Mouse (Mus musculus) neutrophil, adult 5-6 weeks (primary cell): ENCODE measurements at regions not wholly inside any gene's neighbourhood (a gene's known extent, or its start where the extent isn't known, plus 50 kb on each side); places are given as distances from the start of the nearest gene placed in this dataset.

ENCODE experiments used
- ATAC-seq: fragments of 151-379, 151-347 bp; 2 replicates; pipeline ENCODE4 v1.8.0; 2017; ENCODE audit warnings: mild to moderate bottlenecking, moderate TSS enrichment; ENCODE audit not compliant: insufficient number of reproducible peaks, poor library complexity, low FRiP score, severe bottlenecking; ENCODE audit errors: extremely low read depth

GRCm38 (mm10) chr15:67345179-67346148 is 844.8 kb upstream of the Lrrc6 start:
- 0 out of 2 replicates have a peak, but pooled peaks have one; percentile 26 for ATAC-seq

GRCm38 (mm10) chr15:67342050-67342449 is 841.3 kb upstream of the Lrrc6 start:
- no peak for ATAC-seq

- ATAC-seq = no peak
These were observed 836.3 kb upstream of the Lrrc6 start for GRCm38 (mm10) chr15:67337040-67337395.

DNA sequence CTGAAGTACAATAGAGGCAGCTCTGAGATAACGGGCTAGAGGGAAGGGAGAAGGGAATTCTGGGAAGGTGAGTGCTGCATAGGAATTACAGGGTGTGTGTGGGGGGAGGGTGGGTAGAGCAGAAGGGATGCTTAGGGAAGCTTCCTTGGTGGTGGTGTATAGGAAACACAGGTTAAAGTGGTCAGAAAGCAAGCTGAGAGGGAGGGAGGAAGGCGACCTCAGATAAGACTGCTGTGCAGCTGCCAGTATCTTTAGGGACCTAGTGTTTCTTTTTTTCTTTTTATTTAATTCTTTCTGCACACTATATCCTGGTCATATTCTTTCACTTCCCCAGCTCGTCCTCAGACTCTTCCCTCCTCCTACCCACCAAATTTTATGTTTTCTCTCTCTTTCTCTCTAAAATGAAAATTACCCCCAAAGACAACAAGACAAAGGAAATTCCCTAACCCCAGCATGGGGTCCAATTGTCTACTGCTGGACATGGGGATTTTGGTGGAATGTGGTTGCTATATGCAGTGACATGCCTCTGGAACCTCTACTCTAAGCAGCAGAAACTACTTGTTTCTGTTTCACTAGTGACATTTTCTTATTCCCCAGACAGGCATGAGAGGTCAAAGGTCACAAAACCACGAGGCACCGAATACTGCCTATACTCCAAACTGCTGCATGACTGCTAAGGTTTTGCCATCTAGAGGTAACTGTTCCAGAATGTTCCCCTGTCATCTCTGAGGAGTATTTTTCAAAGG is 835.8 kb upstream of the Lrrc6 start:
- ATAC-seq = no peak

DNA sequence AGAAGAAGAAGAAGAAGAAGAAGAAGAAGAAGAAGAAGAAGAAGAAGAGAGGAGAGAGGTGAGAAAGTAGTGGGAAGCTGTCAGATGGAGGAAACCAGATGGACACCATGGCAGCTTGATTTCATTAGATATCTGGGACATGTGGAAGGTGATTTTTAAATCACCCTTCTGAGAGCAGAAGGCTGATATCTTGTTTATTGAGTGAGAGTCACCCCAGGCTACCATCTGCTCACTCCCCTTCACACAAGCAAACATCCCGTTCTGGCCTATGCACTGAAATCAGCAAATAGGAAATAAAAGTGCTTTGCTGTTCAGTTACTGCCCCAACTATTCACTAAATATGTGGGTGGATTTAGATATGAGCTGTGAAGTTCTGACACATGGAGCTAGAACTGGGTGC is 831.8 kb upstream of the Lrrc6 start:
- ATAC-seq = no peak

GRCm38 (mm10) chr15:67320292-67320691 is 819.6 kb upstream of the Lrrc6 start:
- no peak for ATAC-seq

DNA sequence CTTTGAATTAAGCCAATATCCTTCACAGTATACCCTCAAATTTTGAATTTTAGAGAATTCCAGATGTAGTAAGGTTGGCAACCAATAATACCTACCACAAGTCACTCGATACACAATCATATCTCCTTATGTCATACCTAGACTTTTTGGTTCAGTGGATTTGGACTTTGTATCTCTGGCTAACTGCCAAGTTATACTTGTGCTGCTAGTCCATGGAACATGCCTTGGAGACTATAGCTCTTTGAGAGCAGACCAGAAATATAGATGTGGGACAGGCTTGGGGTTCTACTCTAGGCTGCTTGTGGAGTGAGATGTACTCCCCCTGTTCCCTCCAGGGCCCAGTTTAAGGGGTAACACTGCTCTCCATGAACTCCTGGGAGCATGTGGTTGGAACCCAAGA is 814.5 kb upstream of the Lrrc6 start:
- ATAC-seq = no peak

- ATAC-seq = no peak
These were observed 812.9 kb upstream of the Lrrc6 start for GRCm38 (mm10) chr15:67313648-67314047.

DNA sequence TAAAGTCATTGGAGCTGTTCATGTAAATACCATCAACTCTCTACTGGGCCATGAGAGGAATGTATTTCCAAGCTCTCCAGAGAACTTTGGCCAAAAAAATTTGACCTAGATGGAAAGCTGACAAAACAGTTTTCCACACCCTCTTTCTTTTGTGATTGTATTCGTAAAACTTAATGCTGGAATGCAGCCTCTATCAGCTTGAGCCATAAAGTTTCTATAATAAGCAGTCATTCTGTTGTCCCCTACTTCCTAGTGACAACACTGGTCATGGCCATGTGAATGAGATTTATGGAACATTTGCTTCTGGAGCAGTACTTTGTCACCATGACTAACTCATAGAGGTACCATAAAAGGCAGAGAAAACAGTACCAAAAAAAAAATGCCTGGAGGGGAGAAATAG is 805.0 kb upstream of the Lrrc6 start:
- ATAC-seq = no peak

GRCm38 (mm10) chr15:67303804-67304203 is 803.1 kb upstream of the Lrrc6 start:
- ATAC-seq = no peak

DNA sequence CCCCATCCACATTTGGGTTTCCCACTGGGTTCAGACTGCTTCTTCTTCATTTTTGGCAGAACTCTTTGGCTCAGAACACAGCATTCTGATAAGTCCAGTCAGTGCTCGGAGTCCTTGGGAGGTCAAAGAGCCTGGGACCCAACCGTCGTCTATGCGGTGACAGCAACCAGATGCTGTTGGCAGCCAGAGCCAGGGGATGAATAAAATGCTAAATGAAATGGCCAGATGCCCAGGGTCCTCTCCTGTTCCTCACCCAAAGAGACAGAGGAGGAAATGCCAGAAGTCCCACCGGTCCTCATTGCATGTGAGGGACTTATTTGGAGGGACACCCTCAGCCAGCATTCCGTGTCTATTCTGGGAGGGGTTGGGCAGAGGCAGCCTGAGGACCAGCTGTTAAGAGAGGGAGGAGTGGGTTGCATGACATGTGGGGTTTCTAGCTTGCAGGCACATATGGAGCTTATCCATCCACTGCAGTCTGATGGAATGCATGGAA is 801.2 kb upstream of the Lrrc6 start:
- no peak for ATAC-seq

GRCm38 (mm10) chr15:67301024-67301423 is 800.3 kb upstream of the Lrrc6 start:
- ATAC-seq = no peak

DNA sequence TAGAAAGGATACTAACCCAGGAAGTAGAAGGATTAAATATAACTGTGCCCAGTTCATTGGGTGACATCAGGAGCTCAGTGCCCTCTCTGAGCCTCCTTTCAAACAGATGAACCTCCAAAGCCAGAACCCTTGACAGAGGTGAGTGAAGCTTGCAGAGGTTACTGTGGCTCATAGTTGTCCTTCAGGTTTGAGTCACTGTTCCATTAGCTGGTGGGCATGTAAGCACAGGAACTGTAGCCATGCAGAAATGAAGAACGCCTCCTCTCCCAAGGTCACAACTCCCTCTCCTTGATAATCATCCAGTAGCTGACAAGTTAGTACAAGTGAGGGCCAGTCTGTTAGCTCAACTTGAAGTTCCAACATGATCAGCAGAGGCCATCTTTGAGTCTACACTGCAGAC is 794.1 kb upstream of the Lrrc6 start:
- no peak for ATAC-seq

GRCm38 (mm10) chr15:67289749-67290148 is 789.0 kb upstream of the Lrrc6 start:
- peak; percentile 71 for ATAC-seq

- no peak for ATAC-seq
These were observed 784.2 kb upstream of the Lrrc6 start for GRCm38 (mm10) chr15:67284941-67285340.

- ATAC-seq = no peak
These were observed 782.7 kb upstream of the Lrrc6 start for GRCm38 (mm10) chr15:67283275-67283972.

GRCm38 (mm10) chr15:67278869-67279268 is 778.2 kb upstream of the Lrrc6 start:
- no peak for ATAC-seq

- no peak for ATAC-seq
These were observed 774.3 kb upstream of the Lrrc6 start for GRCm38 (mm10) chr15:67275058-67275457.

DNA sequence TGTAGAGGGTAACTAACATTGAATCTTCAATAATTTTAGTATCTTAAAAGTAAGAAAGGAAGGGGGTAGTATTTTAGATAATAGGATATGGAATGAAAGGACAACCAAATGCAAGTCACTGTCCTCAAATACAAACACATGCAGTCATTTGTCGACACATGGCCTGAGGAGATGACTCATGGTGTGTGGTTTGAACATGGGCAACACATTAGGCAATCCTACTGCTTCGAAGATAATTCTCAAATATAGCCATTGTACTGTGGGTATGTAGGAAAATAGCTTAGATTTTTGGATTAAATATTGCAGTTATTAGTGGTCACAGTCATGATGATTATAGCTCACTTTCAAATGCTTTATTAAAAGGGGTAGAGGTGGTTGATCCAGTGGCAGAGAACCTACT is 771.7 kb upstream of the Lrrc6 start:
- ATAC-seq = no peak
